Mouse (Mus musculus) testis, postnatal 14 days (tissue): Measurements from ENCODE around the gene Csnk1g1.

ENCODE experiments used
- DNase-seq: peaks from one replicate; pipeline ENCODE4 v3.0.0; 2021; ENCODE audit warnings: low spot score

Gene Csnk1g1

DNA sequence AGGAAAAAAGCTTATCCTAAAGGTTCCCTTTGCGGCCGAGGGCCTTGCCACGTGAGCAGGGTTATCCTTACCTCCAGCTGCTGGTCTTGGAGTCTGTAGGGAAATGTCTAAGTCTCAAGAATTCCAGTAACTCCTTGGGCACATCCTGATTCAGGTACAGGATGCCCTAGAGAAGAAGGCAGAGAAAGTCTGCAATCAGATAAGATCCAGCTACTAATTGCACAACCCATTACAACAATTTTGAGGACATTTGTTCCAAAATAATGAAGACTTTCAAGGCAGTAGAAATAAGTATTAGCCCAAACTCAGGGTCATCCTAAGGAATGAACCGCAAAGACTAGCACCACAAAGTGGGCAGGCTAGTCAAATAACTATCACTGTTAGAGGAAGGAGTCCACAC is 159.3 kb downstream of the Csnk1g1 start:
- DNase-seq = no peak

- no peak for DNase-seq
These were observed 160.3 kb downstream of the Csnk1g1 start for GRCm38 (mm10) chr9:66068971-66069391.

GRCm38 (mm10) chr9:66069583-66069982 is 160.9 kb downstream of the Csnk1g1 start, which contains the start of gene Snx22:
TSS of gene Snx22 (minus strand) at chr9:66069719.
- DNase-seq = peak; percentile 73

- DNase-seq = no peak
These were observed 161.4 kb downstream of the Csnk1g1 start for GRCm38 (mm10) chr9:66070151-66070550.

DNA sequence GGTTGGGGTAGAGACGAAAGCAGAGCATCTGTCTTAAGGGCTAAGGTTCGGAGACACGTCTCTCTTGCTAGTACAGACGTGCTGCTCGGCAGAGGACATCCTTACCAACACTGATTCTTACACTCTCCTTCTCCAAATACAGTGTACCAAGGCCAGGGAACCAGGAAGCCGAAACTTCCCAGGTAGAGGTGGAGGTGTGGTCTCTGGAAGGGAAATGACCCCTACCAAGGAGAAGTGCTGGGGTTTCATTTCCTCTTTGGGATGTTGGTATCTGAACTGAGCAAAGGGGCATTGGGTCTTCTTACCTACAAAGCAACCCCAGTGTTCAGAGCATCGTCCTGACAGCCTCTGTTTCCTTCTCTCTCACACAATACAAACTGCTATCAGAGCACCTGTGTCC is 164.0 kb downstream of the Csnk1g1 start:
- no peak for DNase-seq

- DNase-seq = no peak
These were observed 169.3 kb downstream of the Csnk1g1 start for GRCm38 (mm10) chr9:66078072-66078471.

- no peak for DNase-seq
These were observed 169.8 kb downstream of the Csnk1g1 start for GRCm38 (mm10) chr9:66078493-66078892.

DNA sequence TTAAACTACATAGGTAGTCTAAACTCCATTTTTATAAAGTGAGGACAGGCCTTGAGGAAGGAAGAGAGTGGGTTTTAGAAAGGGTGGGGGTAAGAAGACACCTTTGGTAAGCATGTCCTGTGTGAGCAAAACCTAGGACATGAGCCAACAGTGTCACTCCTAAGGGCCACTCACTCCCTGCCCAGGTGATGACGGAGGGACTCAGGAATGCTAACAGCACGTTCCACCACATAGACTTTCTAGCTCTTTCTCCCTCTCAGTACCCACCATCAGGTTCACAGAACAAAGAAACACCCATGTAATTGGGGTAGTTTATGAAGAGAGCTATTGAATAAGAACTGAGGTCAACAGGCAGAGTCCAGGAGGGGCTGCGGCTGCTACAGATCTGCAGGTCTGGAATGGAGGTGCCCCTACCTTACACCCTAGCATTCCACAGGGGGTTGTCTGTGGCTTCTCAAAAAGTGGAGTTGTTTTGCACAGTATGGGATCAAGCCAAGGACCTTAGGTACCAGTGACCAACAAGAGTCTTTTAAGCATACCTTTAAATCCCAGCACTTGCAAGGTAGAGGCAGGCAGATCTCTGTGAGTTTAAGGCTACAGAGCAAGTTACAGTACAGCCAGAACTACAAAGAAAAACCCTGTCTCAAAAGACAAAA is 172.2 kb downstream of the Csnk1g1 start:
- DNase-seq = no peak

DNA sequence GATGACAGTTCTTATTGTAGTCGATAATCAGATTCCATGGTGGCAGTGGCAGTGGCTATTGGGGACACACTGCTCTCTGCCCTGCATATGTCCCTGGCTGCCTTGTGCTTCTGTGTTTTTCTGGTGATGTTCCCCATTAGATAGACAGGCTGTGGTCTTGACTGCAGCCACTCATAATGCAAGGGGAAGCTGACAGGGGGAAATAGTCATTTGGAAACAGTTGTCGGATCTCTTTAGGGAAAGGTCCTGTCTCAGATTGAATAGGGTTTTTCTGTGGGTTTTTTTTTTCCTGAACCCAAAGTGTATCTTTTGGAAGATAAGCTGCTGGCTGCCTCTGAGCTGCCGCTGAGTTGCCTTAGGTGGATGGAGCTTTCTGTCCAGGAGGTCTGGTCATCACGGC is 173.3 kb downstream of the Csnk1g1 start:
- DNase-seq = no peak

DNA sequence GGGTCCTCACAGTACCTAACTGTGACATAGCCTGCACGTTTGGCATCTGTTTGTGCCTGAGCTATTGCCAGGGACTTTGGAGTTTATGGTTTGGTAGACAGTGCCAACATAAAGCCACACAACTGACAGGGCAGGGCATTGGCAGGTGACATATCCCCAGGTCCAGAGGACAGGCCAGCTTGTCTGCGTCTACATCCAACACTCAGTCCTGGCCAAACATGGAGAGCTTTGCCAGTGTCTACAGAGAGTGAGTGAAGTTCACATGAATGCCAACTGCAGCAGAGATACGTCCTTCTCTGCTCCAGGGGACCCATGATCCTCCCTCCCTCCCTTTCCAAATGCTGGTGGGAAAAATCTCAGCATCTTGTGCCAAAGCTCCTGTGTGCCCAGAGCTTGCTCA is 175.4 kb downstream of the Csnk1g1 start:
- DNase-seq = no peak

DNA sequence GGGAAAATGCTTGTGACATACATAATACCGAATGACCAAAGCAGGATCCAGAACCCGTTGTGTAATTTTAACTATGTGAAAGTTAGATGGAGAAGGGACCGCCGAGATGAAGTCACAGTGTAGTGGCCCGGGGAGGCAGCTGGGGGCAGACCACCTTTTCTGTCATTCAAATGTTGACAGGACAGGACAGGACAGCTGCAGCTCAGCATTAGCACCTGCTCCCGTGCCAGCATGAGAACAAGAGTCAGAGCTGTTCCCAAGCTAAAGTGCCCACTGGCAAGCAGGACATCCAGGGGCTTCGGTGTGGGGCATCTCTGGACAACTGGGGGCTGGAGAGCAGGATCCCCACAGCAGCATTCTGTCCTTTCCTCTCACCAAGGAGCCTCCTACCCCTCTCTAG is 178.3 kb downstream of the Csnk1g1 start:
- no peak for DNase-seq

DNA sequence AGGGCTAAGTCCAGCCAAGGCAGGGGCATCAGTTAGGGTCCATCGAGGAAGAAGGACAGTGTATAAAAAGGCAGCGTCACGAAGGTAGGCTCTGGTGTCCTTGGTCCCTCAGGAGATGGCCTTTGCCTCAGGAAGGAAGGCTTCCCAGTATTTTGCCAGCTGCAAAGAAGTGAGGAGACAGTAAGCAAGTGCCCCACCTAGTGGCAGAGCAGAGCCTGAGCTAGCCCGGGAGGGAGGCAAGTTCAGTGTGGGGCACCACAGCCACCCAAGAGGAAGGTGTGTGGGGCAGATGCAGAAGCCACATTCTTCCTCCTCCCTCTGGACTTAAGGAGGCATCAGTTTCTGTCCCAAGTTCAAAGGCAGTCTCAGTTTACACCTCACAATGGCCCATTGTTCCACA is 179.7 kb downstream of the Csnk1g1 start:
- no peak for DNase-seq

DNA sequence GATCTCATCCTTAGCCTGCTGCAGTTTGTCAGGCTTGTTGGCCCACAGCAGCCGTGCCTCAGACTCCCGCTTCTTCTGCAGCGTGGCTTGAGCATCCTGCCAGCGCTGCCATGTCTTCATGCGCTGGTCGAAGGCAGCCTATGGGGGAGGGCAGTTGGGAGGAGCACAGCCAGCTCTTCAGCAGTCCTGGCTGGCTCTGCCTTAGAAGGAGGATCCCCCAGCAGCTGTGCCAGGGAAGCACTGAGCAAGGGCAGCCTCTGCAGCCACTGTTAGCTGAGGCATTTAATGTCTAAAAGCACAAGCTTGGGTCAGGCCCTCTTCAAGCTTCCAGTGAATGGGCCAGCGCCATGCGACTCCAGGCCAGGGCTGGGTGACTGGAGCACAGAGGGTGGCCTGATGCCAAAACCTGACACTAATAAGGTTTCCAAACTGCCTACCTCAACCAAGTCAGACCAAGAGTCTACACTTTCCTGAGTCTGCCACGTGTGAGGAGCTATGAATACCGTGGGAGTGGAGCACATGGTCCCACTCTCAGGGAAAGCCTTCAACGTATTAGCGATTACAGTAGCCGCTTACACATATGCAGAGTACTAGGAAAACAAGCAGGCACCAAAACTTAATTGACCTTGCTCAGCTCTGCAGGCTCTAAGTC is 182.0 kb downstream of the Csnk1g1 start:
- no peak for DNase-seq

GRCm38 (mm10) chr9:66091327-66092231 is 182.9 kb downstream of the Csnk1g1 start:
- no peak for DNase-seq

DNA sequence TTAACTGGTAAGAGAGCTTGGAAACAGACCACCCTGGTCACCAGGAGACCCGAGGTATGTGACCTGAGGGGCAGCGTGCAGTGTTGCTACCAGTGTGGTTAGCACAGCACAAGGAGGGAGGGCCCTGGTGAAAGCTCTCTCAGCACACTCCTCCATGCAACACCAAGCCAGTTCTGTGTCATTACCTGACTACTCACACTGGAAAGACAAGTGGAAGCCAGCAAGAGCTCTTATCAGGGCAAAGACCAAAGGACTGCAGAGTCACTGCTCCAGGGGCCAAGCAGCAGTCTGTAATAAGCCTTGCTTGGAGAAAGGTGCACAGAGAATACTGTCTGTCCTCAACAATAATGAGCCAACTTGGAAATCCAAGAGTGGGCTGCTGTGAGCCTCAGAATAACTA is 183.9 kb downstream of the Csnk1g1 start:
- DNase-seq = no peak
